Mouse (Mus musculus) adrenal gland, adult 8-10 months (tissue): ENCODE data around the gene Acod1. TPM values are rescaled to one million over a fixed set of nuclear protein-coding genes. Genes with fewer than 3 reads are reported as not detected.

Experiments
- DNase-seq: peaks from one replicate; pipeline ENCODE4 v3.0.0; 2022
- total RNA-seq, 4 experiments: library from RNA; stranded (reverse); gene quantifications; 2 replicates each; pipeline ENCODE4 v1.2.4; 2022

The Acod1 gene
- total RNA-seq, 4 experiments from 2014 or later, result 0.20 TPM; not detected in 3

- no peak for DNase-seq
Observed at GRCm38 (mm10) chr14:103102246-103102645, 55.5 kb downstream of the Acod1 start.

GRCm38 (mm10) chr14:103102731-103103335 lies 56.1 kb downstream of the Acod1 start:
- no peak for DNase-seq

Other genes starting within 250 kb of the Acod1 start
- gene Kctd12, start 64.3 kb upstream of the Acod1 start, total RNA-seq, result 10 to 100 TPM; 26.3 to 37.8 (median 34.1) TPM
- 10 to 100 TPM; 25.5 to 36.2 (median 31.6) TPM for gene Cln5, start 23.2 kb downstream of the Acod1 start, total RNA-seq
- gene Fbxl3, start 52.6 kb downstream of the Acod1 start, total RNA-seq, result 10 to 100 TPM; 60.2 to 93.4 (median 85.3) TPM